ENCODE assay signal across 8 mouse cellular contexts in genomic region chr6:97419771-97420446, GRCm38 (mm10).
DNase-seq lines count a peak whose midpoint lies in the region; ATAC-seq and TF ChIP-seq lines count a peak whose summit lies in the region.

No protein-coding gene starts in this region.

- H3K4me1 ChIP-seq in testis, adult 2 months (ENCODE audit: control insufficient read depth, insufficient read depth, low read length) = no peaks in the 10 kb centered on the region
- H3K4me1 ChIP-seq in bone marrow, adult 2 months (ENCODE audit: control insufficient read depth, insufficient read depth, low read length) = no peaks in the 10 kb centered on the region
- H3K4me1 ChIP-seq in forebrain, embryonic 12.5 days = no peaks in the 10 kb centered on the region
- H3K4me1 ChIP-seq in neural tube, embryonic 13.5 days (replicated peaks) = 0 out of 2 replicates have a peak, but pooled peaks cover 6% of the 10 kb centered on the region

- WGBS in bone marrow, adult 2 months = 51% methylated on average over 7 of the region's 7 CpGs
- WGBS in forebrain, embryonic 12.5 days = 72% methylated on average over 7 of the region's 7 CpGs
- WGBS in neural tube, embryonic 13.5 days = 66% methylated on average over 7 of the region's 7 CpGs

- peak; percentile 31; the same call in 1 of the 2 replicates for ATAC-seq in forebrain, embryonic 12.5 days (ENCODE audit: low FRiP score)
- ATAC-seq in hematopoietic stem cell, adult 5-6 weeks (replicated peaks in 1 of 2; ENCODE audit: insufficient read depth in 1 of 2, low FRiP score in 2 of 2, low TSS enrichment in 1 of 2, low read depth in 1 of 2, poor library complexity in 2 of 2, severe bottlenecking in 2 of 2) = peak; percentile 65 to 79
- ATAC-seq in neural tube, embryonic 13.5 days (ENCODE audit: low read depth) = 0 out of 2 replicates have a peak, but pooled peaks have one; percentile 20

- peak; percentile 12; the same call in 1 of the 2 replicates for TF ChIP-seq CTCF in testis, adult 2 months (IDR thresholded peaks at IDR 0.05; ENCODE audit: control insufficient read depth, insufficient read depth, insufficient replicate concordance, low read depth, low read length)
- TF ChIP-seq CTCF in bone marrow, adult 2 months (IDR thresholded peaks at IDR 0.05; ENCODE audit: control insufficient read depth, insufficient read depth, low read length) = peak; percentile 48

- no peaks in the 10 kb centered on the region for H3K9me3 ChIP-seq in forebrain, embryonic 12.5 days
- no peaks in the 10 kb centered on the region for H3K9me3 ChIP-seq in neural tube, embryonic 13.5 days

- no peaks in the 10 kb centered on the region for H3K36me3 ChIP-seq in testis, adult 2 months (ENCODE audit: control insufficient read depth, insufficient read depth, low read length)
- no peaks in the 10 kb centered on the region for H3K36me3 ChIP-seq in forebrain, embryonic 12.5 days (replicated peaks)
- no peaks in the 10 kb centered on the region for H3K36me3 ChIP-seq in neural tube, embryonic 13.5 days

- H3K9ac ChIP-seq in forebrain, embryonic 12.5 days = no peak overlapping the region
- H3K9ac ChIP-seq in neural tube, embryonic 13.5 days = no peak overlapping the region

- no peak for DNase-seq in testis, postnatal 14 days (ENCODE audit: low spot score)
- DNase-seq in left cerebral cortex, adult 8-10 months (ENCODE audit: low spot score in 2 of 2) = peak; percentile 41 to 71
- peak; percentile 71 for DNase-seq in urinary bladder, postnatal 25 days (ENCODE audit: low spot score)

- TF ChIP-seq POLR2A in testis, adult 2 months (IDR thresholded peaks at IDR 0.05; ENCODE audit: control insufficient read depth, low read depth, low read length) = no peak
- no peak for TF ChIP-seq POLR2A in bone marrow, adult 2 months (IDR thresholded peaks at IDR 0.05; ENCODE audit: borderline replicate concordance, control insufficient read depth, low read depth, low read length)

- no peak overlapping the region for H3K4me2 ChIP-seq in forebrain, embryonic 12.5 days
- H3K4me2 ChIP-seq in neural tube, embryonic 13.5 days = no peak overlapping the region

- H3K27ac ChIP-seq in testis, adult 2 months (ENCODE audit: control insufficient read depth, insufficient read depth, low read depth, low read length) = no peak overlapping the region
- no peak overlapping the region for H3K27ac ChIP-seq in bone marrow, adult 2 months (ENCODE audit: control insufficient read depth, insufficient read depth, low read depth, low read length, poor library complexity)
- H3K27ac ChIP-seq in forebrain, embryonic 12.5 days = no peak overlapping the region
- H3K27ac ChIP-seq in neural tube, embryonic 13.5 days (replicated peaks) = no peak overlapping the region

- H3K27me3 ChIP-seq in testis, adult 2 months (ENCODE audit: control insufficient read depth, insufficient read depth, low read length) = no peaks in the 10 kb centered on the region
- no peaks in the 10 kb centered on the region for H3K27me3 ChIP-seq in forebrain, embryonic 12.5 days
- H3K27me3 ChIP-seq in neural tube, embryonic 13.5 days = no peaks in the 10 kb centered on the region

- H3K4me3 ChIP-seq in testis, adult 2 months (ENCODE audit: control insufficient read depth, low read depth, low read length) = no peak overlapping the region
- no peak overlapping the region for H3K4me3 ChIP-seq in bone marrow, adult 2 months (replicated peaks; ENCODE audit: control insufficient read depth, low read depth, low read length)
- no peak overlapping the region for H3K4me3 ChIP-seq in forebrain, embryonic 12.5 days (replicated peaks)
- H3K4me3 ChIP-seq in neural tube, embryonic 13.5 days = no peak overlapping the region

Comparison
In these comparisons a context has a peak if more than half of its experiments do, and no peak if none do; other contexts are left out.
1. ATAC-seq: peak in every context shown above with its lines; median percentile 72 in hematopoietic stem cell, adult 5-6 weeks; 31 in forebrain, embryonic 12.5 days; 20 in neural tube, embryonic 13.5 days.